Mouse (Mus musculus): ENCODE data around the gene Usp37.
A peak's percentile ranks its signal among the peaks of the same experiment; 100 is the strongest.
"Not testable (repeated sequence)": the region's sequence is repeated elsewhere in the genome, so short reads cannot be mapped to it uniquely, and the experiment has no call there.

Usp37 gene

GRCm38 (mm10) chr1:74544184-74544583 is at the start of gene Usp37:
TSS of gene Usp37 (minus strand) at chr1:74544284.
- DNase-seq, result no peak

GRCm38 (mm10) chr1:74587773-74588445 is 43.8 kb upstream of the Usp37 start, which contains the start of the genes Zfp142 and Bcs1l:
TSS of gene Zfp142 (minus strand) at chr1:74588246.
TSS of gene Bcs1l (plus strand) at chr1:74588289.
- DNase-seq, result peak; percentile 96

GRCm38 (mm10) chr1:74587233-74587772 is 43.2 kb upstream of the Usp37 start:
- DNase-seq, result no peak

- DNase-seq, result no peak
Observed at GRCm38 (mm10) chr1:74584616-74585398, 40.7 kb upstream of the Usp37 start.

GRCm38 (mm10) chr1:74582621-74583020 is 38.5 kb upstream of the Usp37 start:
- DNase-seq, result no peak

DNA sequence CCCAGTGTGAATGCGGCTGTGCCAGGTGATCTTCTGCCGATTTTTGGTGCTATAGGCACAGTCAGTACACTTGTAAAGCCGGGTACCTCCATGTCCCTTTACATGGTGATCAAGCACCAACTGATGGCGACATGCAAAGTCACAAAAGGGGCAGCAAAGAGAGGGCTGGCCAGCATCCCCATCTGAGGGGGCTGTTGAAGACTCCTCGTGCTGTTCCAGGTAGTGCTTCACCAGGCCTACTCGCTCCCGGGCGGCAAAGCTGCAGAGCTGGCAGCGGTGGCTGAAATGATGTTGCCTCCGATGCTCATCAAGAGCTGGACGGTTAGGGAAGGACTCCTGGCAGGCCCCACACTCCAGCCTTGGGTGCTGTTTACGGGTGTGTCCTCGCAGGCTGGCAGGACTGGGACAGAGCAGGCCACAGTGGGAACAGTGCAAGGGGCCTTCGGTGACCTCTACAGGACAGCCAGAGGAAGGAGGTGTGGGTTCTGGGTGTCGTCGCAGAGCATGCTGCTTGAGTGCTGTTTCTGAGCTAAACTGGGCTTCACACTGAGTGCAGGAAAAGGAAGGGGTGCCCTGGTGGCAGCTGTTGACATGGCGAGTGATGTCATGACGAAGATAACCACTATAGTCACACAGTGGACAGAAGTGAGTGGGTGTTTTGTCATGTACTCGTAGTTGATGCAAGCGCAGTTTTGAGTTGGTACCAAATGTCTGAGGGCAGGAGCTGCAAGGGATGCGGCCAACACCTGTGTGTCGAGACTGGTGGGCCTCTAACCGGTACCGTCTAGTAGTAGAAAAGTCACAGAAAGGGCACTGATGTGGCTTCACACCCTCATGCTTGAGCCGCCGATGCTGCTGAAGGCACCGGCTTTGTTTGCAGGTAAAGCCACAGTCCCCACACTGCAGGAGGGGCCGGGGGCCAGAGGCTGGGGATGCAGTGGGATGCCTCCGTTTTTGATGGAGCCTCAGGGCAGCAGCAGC is 25.9 kb upstream of the Usp37 start:
- DNase-seq, result no peak

- DNase-seq, result no peak
Observed at GRCm38 (mm10) chr1:74565834-74566233, 21.8 kb upstream of the Usp37 start.

GRCm38 (mm10) chr1:74559061-74559460 is 15.0 kb upstream of the Usp37 start:
- no peak for DNase-seq

- DNase-seq, result peak; percentile 11
Observed at GRCm38 (mm10) chr1:74542451-74542961, 1.6 kb downstream of the Usp37 start, which contains the start of gene Plcd4. TSS of gene Plcd4 (plus strand) at chr1:74542888.

- DNase-seq, result no peak
Observed at GRCm38 (mm10) chr1:74538650-74539049, 5.4 kb downstream of the Usp37 start.

DNA sequence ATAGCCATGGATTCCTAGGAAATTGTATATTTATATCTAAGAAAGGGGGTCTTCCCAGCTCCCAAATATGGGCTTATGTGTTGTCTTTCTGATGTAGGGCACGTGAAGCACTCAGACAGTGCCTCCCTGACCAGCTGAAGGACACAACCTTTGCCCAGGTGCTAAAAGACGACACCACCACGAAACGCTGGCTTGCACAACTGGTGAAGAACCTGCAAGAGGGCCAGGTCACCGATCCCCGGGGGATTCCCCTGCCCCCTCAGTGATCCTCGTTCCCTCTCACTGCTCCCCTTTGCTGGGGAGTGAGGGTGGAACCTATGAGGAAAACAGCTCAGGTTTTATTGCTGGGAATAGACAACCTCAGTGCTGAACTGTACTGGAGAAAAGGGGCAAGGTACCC is 15.5 kb downstream of the Usp37 start:
- DNase-seq, result no peak

DNA sequence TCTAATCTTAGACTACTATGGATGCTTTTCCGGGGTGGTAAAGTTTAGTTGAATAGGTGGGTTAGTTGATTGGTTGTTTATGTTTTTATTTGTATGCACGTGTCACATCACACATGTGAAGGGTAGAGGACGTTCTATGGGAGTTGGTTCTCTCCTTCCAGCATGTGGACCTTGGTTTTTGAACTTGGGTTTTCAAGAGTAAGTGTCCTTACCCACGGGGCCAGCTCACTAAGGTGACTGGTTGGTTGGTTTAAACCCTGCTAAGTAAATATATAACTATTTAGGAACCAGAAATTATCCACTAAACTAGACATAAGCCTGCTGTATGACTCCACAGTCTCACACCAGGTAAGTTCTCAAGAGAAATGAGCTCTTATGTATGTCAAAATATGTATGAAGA is 19.3 kb downstream of the Usp37 start:
- DNase-seq, result no peak

DNA sequence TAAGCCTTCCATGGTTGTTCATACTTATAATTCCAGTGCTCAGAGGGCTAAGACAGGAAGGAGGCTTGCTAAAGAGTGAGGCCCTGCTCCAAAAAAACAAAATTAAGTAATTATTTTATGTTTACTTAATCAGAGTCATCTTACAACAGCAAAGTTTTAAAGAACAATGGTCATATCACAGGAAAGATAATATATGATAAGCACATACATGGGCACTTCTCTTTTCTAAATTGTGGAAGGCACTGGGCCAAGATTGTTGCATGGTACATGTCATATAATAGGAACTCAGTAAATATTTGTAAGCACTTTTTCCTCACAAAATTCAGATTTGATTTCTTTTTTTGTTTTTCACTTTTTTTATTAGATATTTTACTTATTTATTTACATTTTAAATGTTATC is 24.2 kb downstream of the Usp37 start:
- no peak for DNase-seq

GRCm38 (mm10) chr1:74512999-74513398 is 31.1 kb downstream of the Usp37 start:
- DNase-seq, result not testable (repeated sequence)

GRCm38 (mm10) chr1:74511306-74511705 is 32.8 kb downstream of the Usp37 start:
- no peak for DNase-seq

DNA sequence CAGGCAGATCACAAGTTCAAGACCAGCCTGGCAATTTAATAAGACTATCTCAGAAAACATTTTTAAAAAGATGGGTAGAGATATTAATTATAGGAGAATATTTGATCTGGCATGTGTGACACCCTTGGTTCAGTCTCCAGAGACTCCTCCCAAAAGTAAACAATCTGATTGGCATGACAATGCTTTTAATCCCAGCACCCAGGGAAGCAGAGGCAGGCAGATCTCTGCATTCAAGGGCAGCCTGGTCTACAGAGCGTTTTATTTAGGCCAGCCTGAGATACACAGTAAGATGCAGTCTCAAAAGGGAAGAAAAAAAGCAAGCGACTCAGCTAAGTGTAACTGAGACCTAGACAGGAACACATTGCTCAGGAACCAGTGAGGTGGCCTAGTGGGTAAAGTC is 36.3 kb downstream of the Usp37 start:
- no peak for DNase-seq

GRCm38 (mm10) chr1:74506471-74506881 is 37.6 kb downstream of the Usp37 start:
- peak; percentile 54 for DNase-seq

DNA sequence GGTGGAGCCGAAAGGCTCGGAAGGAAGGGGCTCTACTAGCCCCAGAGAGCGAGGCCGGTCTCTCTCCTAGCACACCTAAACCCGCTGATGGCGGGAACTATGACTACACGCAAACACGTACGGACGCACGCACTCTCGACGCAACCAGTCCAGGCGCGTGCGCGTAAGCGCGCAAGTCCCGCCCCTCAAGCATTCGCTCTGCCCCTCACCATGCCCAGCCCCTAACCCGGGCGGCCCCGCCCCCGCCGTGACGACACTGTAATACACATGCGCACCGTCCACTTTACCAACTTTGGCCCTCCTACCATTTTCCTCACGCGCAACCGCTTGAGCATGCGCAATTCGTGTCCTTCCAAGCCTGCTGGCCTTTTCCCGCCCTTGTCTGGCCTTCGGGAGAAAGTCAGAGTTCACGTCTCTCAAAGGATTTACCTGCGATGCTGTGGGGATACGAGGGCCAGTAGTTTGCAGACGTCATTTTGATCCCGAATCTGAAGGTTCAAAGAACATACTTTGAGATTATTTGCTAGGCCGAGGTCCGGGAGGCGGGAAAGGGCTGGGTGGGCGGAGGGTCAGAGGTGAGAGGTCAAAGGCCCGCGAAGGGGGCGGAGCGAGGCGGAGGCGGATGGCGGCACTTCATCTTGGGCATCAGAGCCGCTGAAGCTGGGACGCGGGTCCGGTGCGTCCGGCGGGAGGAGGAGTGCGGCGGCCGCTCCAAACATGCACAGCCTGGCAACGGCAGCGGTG is 38.2 kb downstream of the Usp37 start, which contains the start of gene Cnot9:
Gene Cnot9, plus strand, starts transcription at position 338 of the 744 bp plus-strand sequence.
- peak; percentile 100 for DNase-seq

- DNase-seq, result no peak
Observed at GRCm38 (mm10) chr1:74505393-74505720, 38.7 kb downstream of the Usp37 start.

DNA sequence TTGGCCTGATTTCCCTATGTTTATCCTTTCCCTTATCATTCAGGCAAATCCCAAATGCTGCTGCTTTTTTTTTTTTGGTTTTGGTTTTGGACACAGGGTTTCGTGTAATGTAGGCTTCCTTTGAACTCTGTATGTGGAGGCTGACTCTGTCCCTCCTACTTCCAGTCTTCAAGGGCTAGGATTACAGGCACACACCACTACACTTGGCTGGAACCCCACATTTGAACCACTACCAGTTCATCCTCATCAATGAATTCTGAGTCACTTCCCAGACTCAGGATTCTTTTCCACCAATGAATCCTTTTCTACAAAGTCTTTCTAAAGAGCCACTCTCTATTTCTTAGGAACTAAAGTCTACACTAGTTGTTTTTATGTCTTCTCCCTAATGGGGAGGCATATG is 43.0 kb downstream of the Usp37 start:
- no peak for DNase-seq

GRCm38 (mm10) chr1:74485792-74486191 is 58.3 kb downstream of the Usp37 start:
- DNase-seq, result no peak

DNA sequence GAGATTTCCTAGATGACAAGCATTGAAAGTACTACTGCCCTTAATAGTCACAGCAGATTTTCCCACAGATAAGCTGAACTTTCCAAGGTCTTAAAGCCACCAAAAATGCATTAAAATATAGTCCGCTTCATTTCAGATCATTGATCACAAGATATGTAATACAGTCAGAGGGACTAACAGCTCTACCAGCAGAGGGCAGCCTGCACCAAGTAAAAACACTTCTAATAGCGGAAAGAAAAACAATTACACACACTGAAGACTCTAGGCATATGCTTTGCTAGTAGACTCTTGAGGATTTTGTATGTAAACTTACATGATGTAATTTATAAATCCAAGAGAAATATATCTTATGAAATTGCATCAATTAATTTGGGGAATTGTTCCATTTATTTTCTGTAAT is 83.8 kb downstream of the Usp37 start:
- peak; percentile 56 for DNase-seq

Data from right cerebral cortex, postnatal 14 days (tissue).